Mouse (Mus musculus) testis, adult 2 months (tissue): ENCODE measurements at regions not wholly inside any gene's neighbourhood (a gene's known extent, or its start where the extent isn't known, plus 50 kb on each side); places are given as distances from the start of the nearest gene placed in this dataset.
A peak's percentile ranks its signal among the peaks of the same experiment; 100 is the strongest.

Experiments
- H3K27ac ChIP-seq: fragments of 200-500 bp; 2 replicates; pipeline ENCODE4 v1.5.1; 2012; ENCODE audit warnings: low read depth, low read length; ENCODE audit not compliant: control insufficient read depth, insufficient read depth
- H3K27me3 ChIP-seq: fragments of 200-500 bp; 2 replicates; pipeline ENCODE4 v1.6.1; 2012; ENCODE audit warnings: mild to moderate bottlenecking, low read length, moderate library complexity; ENCODE audit not compliant: control insufficient read depth, insufficient read depth
- H3K36me3 ChIP-seq: fragments of 200-500 bp; 2 replicates; pipeline ENCODE4 v1.6.1; 2012; ENCODE audit warnings: mild to moderate bottlenecking, low read length; ENCODE audit not compliant: control insufficient read depth, insufficient read depth
- H3K4me1 ChIP-seq: fragments of 200-500 bp; 2 replicates; pipeline ENCODE4 v1.6.1; 2012; ENCODE audit warnings: low read length; ENCODE audit not compliant: control insufficient read depth, insufficient read depth
- H3K4me3 ChIP-seq: fragments of 200-500 bp; 2 replicates; pipeline ENCODE4 v1.5.1; 2012; ENCODE audit warnings: low read depth, mild to moderate bottlenecking, low read length, moderate library complexity, mixed read lengths; ENCODE audit not compliant: control insufficient read depth
- CTCF ChIP-seq: fragments of 200-500 bp; IDR thresholded peaks from 2 replicates; pipeline ENCODE4 v1.5.1; 2012; ENCODE audit warnings: low read depth, mild to moderate bottlenecking, inconsistent platforms, low read length, moderate library complexity; ENCODE audit not compliant: control insufficient read depth, insufficient read depth, insufficient replicate concordance
- POLR2A ChIP-seq: fragments of 200-500 bp; IDR thresholded peaks from 2 replicates; pipeline ENCODE4 v1.6.1; 2012; ENCODE audit warnings: low read depth, mild to moderate bottlenecking, inconsistent platforms, low read length, moderate library complexity; ENCODE audit not compliant: control insufficient read depth

DNA sequence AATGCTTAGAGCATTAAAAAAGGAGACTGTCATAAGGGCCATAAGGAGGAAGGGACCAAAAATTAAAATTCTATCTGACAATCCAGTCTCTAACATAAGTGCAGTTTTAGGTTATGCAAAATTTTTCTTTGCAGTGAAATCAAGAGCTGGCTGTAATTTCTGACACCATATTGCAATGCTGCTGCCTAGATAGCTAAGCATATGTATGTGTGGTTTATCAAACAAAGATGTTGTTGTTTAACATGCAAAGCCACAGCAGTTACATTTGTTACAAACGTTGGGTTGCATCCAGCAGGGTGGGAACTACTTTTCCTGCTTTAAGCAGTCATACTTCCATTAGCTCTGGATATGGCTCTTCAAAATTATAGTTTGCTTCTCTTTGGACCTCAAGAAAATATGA lies 288.5 kb downstream of the Psat1 start:
- H3K27ac ChIP-seq: no peak overlapping the region

DNA sequence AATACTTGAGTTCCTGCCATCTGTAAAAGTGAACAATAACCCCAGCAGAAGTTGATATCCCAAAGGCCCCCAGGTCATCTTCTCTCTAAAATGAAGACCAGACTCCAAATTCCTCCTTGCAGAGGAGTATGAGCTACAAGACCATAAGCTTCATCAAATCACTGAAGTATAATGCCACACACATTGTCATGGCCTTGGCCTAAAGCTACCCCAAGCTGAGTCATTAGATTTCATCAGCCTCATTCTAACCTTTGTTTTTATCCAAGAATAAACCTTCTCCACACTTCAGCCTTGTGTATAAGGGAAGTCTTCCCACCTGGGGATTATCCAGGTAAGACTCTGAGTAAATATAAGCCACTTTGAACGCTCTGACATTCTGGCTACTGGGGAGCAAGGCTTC lies 289.3 kb downstream of the Psat1 start:
- no peaks in the 10 kb centered on the region for H3K36me3 ChIP-seq
- TF ChIP-seq CTCF: no peak
- no peak for TF ChIP-seq POLR2A

More for the DNA sequence above, 288.5 kb downstream of the Psat1 start:
- TF ChIP-seq POLR2A: no peak
- TF ChIP-seq CTCF: no peak
- H3K4me3 ChIP-seq: no peak overlapping the region
- no peaks in the 10 kb centered on the region for H3K4me1 ChIP-seq
- H3K27me3 ChIP-seq: no peaks in the 10 kb centered on the region
- H3K36me3 ChIP-seq: no peaks in the 10 kb centered on the region

DNA sequence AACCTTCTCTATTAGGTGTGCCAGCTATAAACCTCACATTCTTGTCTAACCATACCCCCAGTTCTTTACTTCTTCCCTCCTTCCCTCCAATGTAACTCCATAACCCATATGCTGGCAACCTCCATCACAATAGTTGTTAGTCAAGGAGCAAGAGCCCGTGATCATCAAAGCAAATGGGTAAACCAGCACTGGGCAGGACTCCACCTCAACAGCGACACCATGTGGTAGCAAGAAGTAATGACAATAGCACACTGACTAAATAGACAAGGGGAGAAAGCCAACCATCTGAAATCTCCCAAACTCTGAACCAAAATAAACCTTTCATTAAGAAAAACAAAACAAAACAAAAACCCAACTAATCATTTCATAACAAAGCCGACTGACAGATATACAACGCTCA lies 297.8 kb downstream of the Psat1 start:
- Histone ChIP-seq H3K27me3 (no peaks in the 10 kb centered on the region), H3K4me1 (no peaks in the 10 kb centered on the region), H3K4me3 (no peak overlapping the region), H3K36me3 (no peaks in the 10 kb centered on the region), H3K27ac (no peak overlapping the region)
- peak; percentile 53; the same call in 1 of the 2 replicates for TF ChIP-seq CTCF
- no peak for TF ChIP-seq POLR2A

More for the DNA sequence above, 289.3 kb downstream of the Psat1 start:
- H3K27me3 ChIP-seq: no peaks in the 10 kb centered on the region
- no peak overlapping the region for H3K4me3 ChIP-seq
- no peak overlapping the region for H3K27ac ChIP-seq
- H3K4me1 ChIP-seq: no peaks in the 10 kb centered on the region

DNA sequence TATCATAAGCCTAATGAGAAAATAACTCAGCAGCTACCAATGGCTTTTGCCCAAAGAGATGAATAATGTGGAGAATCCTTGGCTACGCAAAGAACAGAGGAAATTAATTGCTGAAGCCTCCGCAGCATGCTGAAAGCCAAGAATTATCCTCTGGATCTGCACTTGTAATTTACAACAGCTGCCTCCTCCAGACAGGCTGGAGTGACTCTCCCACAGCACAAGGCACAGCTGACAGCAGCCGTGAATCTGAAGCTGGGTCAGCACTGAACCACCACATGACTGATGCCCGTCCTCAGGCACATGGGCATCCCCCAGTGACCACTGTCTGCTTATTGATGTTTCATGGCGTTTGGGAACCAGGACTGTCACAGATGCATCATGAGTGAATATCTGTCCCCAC lies 299.8 kb downstream of the Psat1 start:
- no peaks in the 10 kb centered on the region for H3K27me3 ChIP-seq
- TF ChIP-seq CTCF (no peak), POLR2A (no peak)
- H3K4me3 ChIP-seq: no peak overlapping the region
- no peak overlapping the region for H3K27ac ChIP-seq
- H3K36me3 ChIP-seq: no peaks in the 10 kb centered on the region
- no peaks in the 10 kb centered on the region for H3K4me1 ChIP-seq

DNA sequence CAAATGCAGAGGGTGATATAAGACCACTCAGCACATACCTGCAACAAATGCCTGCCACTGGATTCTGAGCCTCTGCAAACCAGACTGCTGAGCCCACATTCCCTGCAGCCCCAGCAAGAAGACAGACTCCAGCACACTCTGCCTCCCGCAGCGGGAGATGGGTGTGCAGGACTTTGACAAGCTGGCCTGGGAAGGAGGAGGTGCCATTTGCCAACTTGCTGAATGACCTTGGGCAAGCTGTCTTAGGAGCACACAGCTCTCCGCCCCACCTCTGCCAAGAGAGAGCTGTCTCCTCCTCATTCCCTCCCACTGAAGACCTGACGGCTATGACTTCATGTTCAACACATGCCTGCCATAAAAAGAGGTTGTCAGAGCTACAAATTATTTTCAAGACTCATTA lies 302.4 kb downstream of the Psat1 start:
- no peaks in the 10 kb centered on the region for H3K4me1 ChIP-seq
- no peaks in the 10 kb centered on the region for H3K27me3 ChIP-seq
- no peak overlapping the region for H3K4me3 ChIP-seq
- H3K36me3 ChIP-seq: no peaks in the 10 kb centered on the region
- TF ChIP-seq POLR2A: no peak
- TF ChIP-seq CTCF: no peak
- no peak overlapping the region for H3K27ac ChIP-seq

DNA sequence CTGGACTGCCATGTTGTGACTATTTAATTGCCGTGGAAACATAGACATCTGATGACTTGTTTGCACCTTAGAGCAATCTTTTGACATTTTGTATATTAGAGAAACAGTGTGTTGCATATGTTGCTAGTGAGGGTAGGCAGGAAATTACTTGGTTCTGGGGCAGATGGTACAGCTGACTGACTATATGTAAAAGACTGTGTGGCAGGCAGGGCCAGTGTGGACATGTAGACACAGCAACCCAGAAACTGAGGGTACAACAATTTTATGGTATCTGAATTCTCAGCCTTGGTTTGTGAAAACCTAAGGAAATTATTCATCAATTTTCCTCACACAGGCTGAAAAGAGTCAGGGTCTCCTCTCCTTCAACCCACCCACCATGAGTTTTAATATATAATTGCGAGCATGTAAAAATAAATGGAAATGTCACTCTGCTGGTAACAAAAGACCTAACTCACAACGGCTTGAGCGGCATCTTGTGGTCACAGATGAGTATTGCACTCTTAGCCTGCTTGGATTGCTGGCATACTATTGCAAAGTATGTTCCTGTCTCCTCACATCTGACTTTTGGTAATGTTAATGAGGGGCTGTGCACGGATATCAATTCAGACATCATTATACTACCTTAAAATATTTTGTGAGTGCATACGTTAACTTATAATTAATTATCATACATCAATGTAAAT lies 329.8 kb downstream of the Psat1 start:
- H3K4me1 ChIP-seq: peaks cover 3% of the 10 kb centered on the region
- no peaks in the 10 kb centered on the region for H3K27me3 ChIP-seq
- no peak overlapping the region for H3K27ac ChIP-seq
- no peak overlapping the region for H3K4me3 ChIP-seq
- H3K36me3 ChIP-seq: no peaks in the 10 kb centered on the region
- no peak for TF ChIP-seq POLR2A
- no peak for TF ChIP-seq CTCF

DNA sequence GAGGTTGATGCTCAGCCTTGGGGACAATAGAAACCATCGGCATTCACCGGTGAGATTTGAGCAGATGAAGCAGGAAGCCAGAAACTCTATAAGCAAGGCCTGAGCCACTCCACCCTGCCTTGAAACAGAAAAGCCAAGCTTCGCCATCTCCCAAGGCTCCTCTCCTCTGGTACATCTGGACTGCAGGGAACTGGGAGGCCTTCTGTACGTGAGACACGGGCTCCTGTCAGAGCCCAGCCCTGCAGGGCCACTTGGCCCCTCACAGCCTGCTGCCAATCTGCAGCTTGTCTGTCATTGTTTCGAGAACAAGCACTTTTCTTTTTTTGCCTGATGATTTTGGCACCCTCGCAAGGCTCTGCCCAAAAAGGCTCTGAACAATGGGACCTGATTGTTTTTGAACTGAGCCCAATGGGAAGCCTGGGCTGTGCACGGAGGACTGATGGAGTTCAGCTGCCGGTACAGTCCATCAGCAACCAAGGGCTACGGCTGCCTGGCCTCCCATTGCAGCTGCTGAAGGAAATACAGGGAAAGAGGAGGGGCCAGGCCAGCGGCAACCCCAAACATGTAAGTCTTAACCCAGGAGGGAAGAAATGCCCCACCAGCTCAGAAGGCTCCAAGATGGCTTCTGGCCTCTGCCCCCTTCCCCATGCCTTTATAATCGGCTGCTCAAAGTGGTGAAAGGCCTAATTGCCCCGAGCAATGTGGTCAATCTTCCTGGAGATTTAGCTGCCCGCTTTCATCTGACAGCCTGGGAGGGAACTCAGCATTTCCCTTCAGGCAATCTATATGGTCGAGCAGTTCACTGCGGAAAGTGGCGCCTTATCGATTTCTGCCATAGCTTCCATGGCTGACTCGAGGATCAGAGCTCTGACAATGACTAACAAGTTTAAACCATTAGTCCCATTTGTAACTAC lies 332.2 kb downstream of the Psat1 start:
- Histone ChIP-seq H3K4me3 (peak overlapping the region; percentile 34), H3K27me3 (no peaks in the 10 kb centered on the region), H3K4me1 (peaks cover 3% of the 10 kb centered on the region), H3K27ac (no peak overlapping the region), H3K36me3 (no peaks in the 10 kb centered on the region)
- TF ChIP-seq POLR2A: no peak
- no peak for TF ChIP-seq CTCF
